Mouse (Mus musculus) embryonic fibroblast, embryonic 13.5 days (primary cell): ENCODE data around the gene Pkdcc.

Source experiments
- CTCF ChIP-seq: IDR thresholded peaks from 2 replicates; pipeline ENCODE4 v1.5.1; 2011; ENCODE audit warnings: mild to moderate bottlenecking, control low read depth, low read length, moderate library complexity, borderline replicate concordance; ENCODE audit not compliant: insufficient read depth
- POLR2A ChIP-seq: IDR thresholded peaks from 2 replicates; pipeline ENCODE4 v1.6.1; 2011; ENCODE audit warnings: low read depth, mild to moderate bottlenecking, control low read depth, low read length, moderate library complexity

DNA sequence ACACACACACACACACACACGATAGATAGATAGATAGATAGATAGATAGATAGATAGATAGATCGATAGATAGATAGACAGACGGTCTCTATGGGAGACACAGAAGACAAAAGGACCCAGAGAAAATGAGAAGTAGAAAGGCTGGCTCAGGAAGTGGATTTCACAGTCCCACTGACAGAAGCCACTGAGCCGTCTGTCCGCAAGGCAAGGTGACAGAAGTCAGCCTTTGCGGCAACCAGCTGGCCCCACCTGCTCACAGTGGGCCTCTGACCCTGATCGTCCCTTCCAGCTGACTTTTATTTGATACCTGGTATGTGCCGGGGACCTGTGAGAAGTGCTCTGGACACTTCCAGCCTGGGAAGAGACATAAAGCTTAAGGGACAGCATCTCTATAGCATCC is 57.5 kb downstream of the Pkdcc start:
- no peak for TF ChIP-seq POLR2A
- no peak for TF ChIP-seq CTCF
